Mouse (Mus musculus) limb, embryonic 15.5 days (tissue): ENCODE results near the gene BC053393. TPM values are rescaled to one million over a fixed set of nuclear protein-coding genes. Genes with fewer than 3 reads are reported as not detected.
"Not testable (repeated sequence)": the region's sequence is repeated elsewhere in the genome, so short reads cannot be mapped to it uniquely, and the experiment has no call there.

ENCODE experiments used
- ATAC-seq: fragments of 200-750 bp; cut with Nextera tagmentation; 2 replicates; pipeline ENCODE4 v1.8.0; 2017; ENCODE audit warnings: low read depth, moderate TSS enrichment; ENCODE audit not compliant: insufficient number of reproducible peaks, low FRiP score, low TSS enrichment
- H3K27ac ChIP-seq: fragments of 300-500 bp; sonication (generic); 2 replicates; pipeline ENCODE4 v1.5.1; 2015; ENCODE audit warnings: moderate library complexity, mild to moderate bottlenecking, inconsistent platforms
- H3K27me3 ChIP-seq: fragments of 300-500 bp; sonication (generic); 2 replicates; pipeline ENCODE4 v1.6.1; 2015; ENCODE audit warnings: inconsistent platforms
- H3K36me3 ChIP-seq: fragments of 300-500 bp; sonication (generic); 2 replicates; pipeline ENCODE4 v1.6.1; 2015; ENCODE audit warnings: inconsistent platforms
- H3K4me1 ChIP-seq: fragments of 300-500 bp; sonication (generic); 2 replicates; pipeline ENCODE4 v1.6.1; 2015; ENCODE audit warnings: inconsistent platforms
- H3K4me2 ChIP-seq: fragments of 300-500 bp; sonication (generic); 2 replicates; pipeline ENCODE4 v1.6.1; 2015; ENCODE audit warnings: mild to moderate bottlenecking, inconsistent platforms
- H3K4me3 ChIP-seq: fragments of 300-500 bp; sonication (generic); 2 replicates; pipeline ENCODE4 v1.5.1; 2015; ENCODE audit warnings: mild to moderate bottlenecking, inconsistent platforms
- H3K9ac ChIP-seq: fragments of 300-500 bp; sonication (generic); 2 replicates; pipeline ENCODE4 v1.6.1; 2015; ENCODE audit warnings: inconsistent platforms
- H3K9me3 ChIP-seq: fragments of 300-500 bp; sonication (generic); 2 replicates; pipeline ENCODE4 v1.6.1; 2016; ENCODE audit warnings: inconsistent platforms
- WGBS: fragments of 180-500 bp; shearing (Covaris S2); methylation state at CpG from one replicate; pipeline ENCODE4 v1.1.7; 2015; 5-methylcytosine and 5-hydroxymethylcytosine counted together
- polyA plus RNA-seq: library from polyadenylated mRNA; unstranded; fragments of >200 nt; fragmentation: Nextera tagmentation; extraction: Ambion mirVana; gene quantifications from 2 replicates; pipeline ENCODE4 v1.2.1, GENCODE M21; 2015

BC053393 gene
- polyA plus RNA-seq, 1 experiment from 2014 or later, result not detected

DNA sequence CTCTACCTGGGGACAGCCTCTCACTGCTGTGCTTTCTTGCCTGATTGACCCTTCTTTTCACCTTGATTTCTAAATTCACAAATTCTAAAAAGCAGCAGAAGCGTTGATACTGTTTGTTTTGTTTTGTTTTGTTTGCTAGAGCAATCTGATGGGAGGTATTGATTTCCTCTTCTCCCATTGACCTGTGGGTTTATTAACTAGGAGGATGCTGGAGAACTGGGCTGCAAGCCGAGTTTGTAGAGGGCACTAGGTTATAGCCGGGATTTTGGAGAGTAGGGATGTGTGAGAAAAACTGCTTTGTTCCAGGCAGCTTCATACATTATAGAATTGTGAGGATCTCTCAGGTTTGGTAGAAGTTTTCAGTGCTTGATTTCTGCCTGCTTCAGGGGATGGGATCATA lies 9.1 kb downstream of the BC053393 start:
- no peak overlapping the region for H3K4me3 ChIP-seq
- H3K4me1 ChIP-seq, result no peaks in the 10 kb centered on the region
- no peak for ATAC-seq
- H3K36me3 ChIP-seq, result no peaks in the 10 kb centered on the region
- no peaks in the 10 kb centered on the region for H3K27me3 ChIP-seq
- WGBS, result 82% methylated on average over 3 of the region's 3 CpGs
- no peak overlapping the region for H3K4me2 ChIP-seq
- no peak overlapping the region for H3K9ac ChIP-seq
- H3K9me3 ChIP-seq, result no peaks in the 10 kb centered on the region
- no peak overlapping the region for H3K27ac ChIP-seq

DNA sequence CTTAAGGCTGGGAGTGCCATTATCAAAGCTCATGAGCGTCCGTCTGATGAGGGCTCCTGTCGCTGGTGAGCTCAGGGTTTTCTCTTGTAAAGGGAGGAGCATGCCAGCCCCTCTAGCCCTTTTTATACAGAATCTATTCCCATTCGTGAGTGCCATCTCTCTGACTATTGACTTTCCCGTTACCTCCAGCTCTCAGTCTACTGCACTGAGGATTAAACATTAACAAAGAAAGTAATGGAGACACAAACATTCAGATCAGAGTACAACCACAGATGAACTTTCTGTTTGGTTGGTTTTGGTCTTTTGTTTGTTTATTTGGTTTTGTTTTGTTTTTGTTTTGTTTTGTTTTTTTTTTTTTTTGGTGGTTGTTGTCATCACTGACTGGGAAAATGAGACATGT lies 11.4 kb downstream of the BC053393 start:
- H3K27ac ChIP-seq, result no peak overlapping the region
- H3K9me3 ChIP-seq, result no peaks in the 10 kb centered on the region
- H3K27me3 ChIP-seq, result no peaks in the 10 kb centered on the region
- no peak overlapping the region for H3K4me2 ChIP-seq
- H3K9ac ChIP-seq, result no peak overlapping the region
- no peak for ATAC-seq
- H3K36me3 ChIP-seq, result no peaks in the 10 kb centered on the region
- H3K4me1 ChIP-seq, result no peaks in the 10 kb centered on the region
- H3K4me3 ChIP-seq, result no peak overlapping the region
- WGBS, result 90% methylated on average over 5 of the region's 5 CpGs

DNA sequence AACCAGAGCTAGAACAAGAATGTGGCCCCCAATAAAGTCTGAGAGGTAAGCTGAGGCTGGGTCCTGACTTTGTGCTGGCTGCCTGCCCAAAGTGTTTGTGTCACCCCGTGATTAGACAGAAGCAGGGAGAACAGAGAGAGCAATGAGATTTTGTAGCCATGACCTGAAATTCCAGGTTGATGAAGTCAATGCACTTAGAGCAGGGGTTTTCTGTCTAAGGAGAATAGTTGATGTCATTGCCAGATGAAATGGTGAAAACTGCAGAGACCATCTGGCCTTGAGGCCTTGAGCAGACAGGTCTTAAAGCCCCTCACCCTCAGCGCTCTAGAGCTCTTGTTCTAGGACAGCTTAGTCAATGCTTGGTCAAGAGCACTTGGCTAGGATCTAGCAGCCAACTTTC lies 21.1 kb downstream of the BC053393 start:
- no peak for ATAC-seq
- H3K36me3 ChIP-seq, result no peaks in the 10 kb centered on the region
- no peaks in the 10 kb centered on the region for H3K4me1 ChIP-seq
- H3K9ac ChIP-seq, result no peak overlapping the region
- H3K4me2 ChIP-seq, result no peak overlapping the region
- WGBS, result 72% methylated on average over 2 of the region's 2 CpGs
- H3K27ac ChIP-seq, result no peak overlapping the region
- H3K27me3 ChIP-seq, result no peaks in the 10 kb centered on the region
- H3K4me3 ChIP-seq, result no peak overlapping the region
- H3K9me3 ChIP-seq, result no peaks in the 10 kb centered on the region

DNA sequence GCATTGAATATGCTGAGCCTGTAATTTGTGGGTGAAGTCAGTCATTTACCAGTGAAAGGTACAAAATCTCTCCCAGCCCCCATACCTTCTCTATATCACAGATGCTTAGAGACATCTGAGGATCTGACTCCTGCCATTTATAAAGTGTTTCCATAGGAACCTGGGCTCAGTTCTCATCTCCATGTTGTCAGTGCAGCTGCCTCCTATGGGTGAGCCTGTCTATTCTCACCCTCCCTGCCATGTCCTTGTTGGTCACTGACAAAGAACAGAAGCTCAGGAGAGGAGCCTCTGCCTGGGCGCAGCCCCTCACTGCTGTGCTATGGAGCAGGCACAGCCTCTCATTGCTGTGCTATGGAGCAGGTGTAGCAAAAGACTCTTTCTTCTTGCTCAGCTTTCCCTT lies 48.6 kb downstream of the BC053393 start:
- Histone ChIP-seq H3K36me3 (no peaks in the 10 kb centered on the region), H3K4me1 (no peaks in the 10 kb centered on the region), H3K9me3 (no peaks in the 10 kb centered on the region), H3K27ac (no peak overlapping the region), H3K4me3 (no peak overlapping the region), H3K27me3 (no peaks in the 10 kb centered on the region), H3K9ac (no peak overlapping the region), H3K4me2 (no peak overlapping the region)
- WGBS, result 92% methylated on average over 1 of the region's 1 CpGs
- ATAC-seq, result no peak

DNA sequence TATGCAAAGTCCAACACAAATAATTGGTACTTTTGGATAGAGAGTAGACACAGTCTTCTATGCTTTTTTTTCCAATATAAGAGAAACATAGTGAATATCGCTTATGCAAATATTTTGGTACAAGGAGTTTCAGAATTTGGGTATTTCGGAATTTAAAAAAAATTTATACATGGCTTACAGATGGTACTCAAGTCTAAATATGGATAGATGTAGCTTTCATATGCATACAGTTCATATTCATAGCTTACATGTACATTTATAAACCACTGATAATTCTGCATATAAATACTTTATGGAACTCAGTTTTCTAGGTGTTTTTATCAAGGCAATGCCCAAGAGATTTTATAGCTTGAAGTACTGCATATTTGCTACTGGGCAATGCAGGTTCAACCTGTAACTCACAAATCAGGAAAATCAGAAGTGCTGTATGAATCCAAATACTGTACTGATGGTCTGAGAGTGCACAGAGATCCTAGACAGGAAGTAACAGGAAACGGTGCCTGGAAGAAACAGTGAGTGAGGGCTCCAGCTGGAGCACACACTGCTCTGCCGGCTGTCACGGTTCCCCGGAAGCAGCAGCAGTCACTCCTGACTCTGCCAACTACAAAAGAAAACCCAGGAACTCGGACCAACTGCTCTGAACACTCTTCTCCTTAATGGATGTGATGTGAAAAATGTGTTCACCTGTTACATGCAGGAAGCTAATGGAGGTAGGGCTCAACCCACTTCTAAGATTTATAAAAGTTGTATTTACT lies 49.3 kb downstream of the BC053393 start:
- Histone ChIP-seq H3K27ac (no peak overlapping the region), H3K4me1 (no peaks in the 10 kb centered on the region), H3K4me3 (no peak overlapping the region), H3K4me2 (no peak overlapping the region), H3K36me3 (no peaks in the 10 kb centered on the region), H3K9ac (no peak overlapping the region), H3K27me3 (no peaks in the 10 kb centered on the region), H3K9me3 (no peaks in the 10 kb centered on the region)
- ATAC-seq, result no peak
- WGBS, result 57% methylated on average over 7 of the region's 7 CpGs

DNA sequence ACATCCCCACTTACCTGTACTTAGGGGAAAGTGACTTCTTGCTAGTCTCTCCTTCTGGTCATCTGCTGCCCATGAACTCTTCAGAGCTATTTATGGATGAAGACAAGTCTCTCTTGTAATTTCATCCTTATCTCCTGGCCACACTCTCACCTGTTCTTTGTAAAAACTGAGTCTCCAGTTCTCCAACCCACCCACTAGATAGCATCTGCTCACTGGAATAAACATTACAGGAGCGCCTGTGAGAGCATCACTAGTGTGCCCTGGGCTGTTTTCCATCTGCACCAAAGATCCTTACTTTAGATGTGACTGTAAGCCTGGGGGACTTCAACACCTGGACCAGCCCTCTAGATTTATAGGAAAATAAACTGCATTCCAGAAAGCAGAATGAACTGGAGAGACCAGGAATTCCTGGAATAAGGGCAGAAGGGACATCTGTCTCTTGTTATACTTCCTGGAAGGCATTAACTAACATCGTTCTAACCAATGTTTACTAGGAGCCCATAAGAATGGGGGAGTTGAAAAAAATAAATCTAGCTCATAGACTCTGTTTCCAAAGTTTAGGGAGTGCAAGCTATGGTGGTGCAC lies 58.0 kb downstream of the BC053393 start, which contains the start of gene Dppa1:
Gene Dppa1 (minus strand): TSS at position 51 of the 585 bp plus-strand sequence.
- ATAC-seq, result no peak
- Histone ChIP-seq H3K4me1 (no peaks in the 10 kb centered on the region), H3K27me3 (no peaks in the 10 kb centered on the region), H3K36me3 (no peaks in the 10 kb centered on the region), H3K4me2 (no peak within 1 kb of the TSS), H3K9ac (no peak within 1 kb of the TSS), H3K4me3 (no peak within 1 kb of the TSS), H3K9me3 (no peaks in the 10 kb centered on the region), H3K27ac (no peak within 1 kb of the TSS)
- 14% methylated on average over 2 of the region's 2 CpGs for WGBS

DNA sequence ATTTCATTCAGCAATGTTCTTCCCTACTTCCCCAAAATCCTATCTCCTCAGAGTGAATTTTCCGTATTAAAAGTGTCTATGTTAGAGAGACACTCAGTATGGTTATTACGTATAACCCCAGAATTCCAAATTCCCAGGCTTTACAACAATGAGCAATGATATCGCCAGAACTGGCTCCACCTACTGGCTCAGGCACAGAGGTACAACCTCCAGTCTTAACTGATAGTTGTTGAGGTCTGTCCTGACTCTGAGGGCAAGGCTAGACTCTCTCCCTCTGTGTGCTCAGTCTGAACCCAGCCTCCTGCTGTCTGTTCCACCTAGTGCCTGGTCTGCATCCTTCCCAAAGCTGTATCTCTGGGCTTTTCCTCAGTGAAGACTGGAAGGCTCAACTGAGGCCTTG lies 60.3 kb downstream of the BC053393 start:
- Histone ChIP-seq H3K36me3 (no peaks in the 10 kb centered on the region), H3K4me3 (no peak overlapping the region), H3K9ac (no peak overlapping the region), H3K4me1 (no peaks in the 10 kb centered on the region), H3K27ac (no peak overlapping the region), H3K9me3 (no peaks in the 10 kb centered on the region), H3K4me2 (no peak overlapping the region), H3K27me3 (no peaks in the 10 kb centered on the region)
- WGBS, result 26% methylated on average over 3 of the region's 3 CpGs
- no peak for ATAC-seq

DNA sequence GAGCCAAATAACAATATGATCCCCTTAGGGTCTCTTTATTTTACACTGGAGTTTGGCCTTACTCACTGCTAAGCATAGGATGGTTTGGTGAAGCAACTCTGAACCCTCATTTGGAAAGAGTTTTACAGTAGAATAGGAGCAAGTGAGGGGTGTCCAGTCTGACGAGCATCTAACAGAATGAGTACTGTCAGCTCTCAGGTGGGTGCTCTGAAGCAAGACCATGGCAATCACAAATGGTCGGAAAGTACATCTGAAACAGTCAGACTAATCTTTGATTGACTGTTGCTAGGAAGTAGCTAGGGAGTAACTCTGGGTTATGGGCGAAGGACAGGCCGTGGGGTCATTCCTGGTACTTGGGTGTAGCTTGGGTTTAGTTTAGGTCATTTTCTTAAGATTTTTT lies 64.2 kb downstream of the BC053393 start:
- not testable (repeated sequence) for H3K36me3 ChIP-seq, H3K9ac ChIP-seq, H3K9me3 ChIP-seq, H3K4me2 ChIP-seq, H3K4me1 ChIP-seq, H3K27me3 ChIP-seq, H3K4me3 ChIP-seq, H3K27ac ChIP-seq, ATAC-seq
- WGBS, result 90% methylated on average over 4 of the region's 4 CpGs

DNA sequence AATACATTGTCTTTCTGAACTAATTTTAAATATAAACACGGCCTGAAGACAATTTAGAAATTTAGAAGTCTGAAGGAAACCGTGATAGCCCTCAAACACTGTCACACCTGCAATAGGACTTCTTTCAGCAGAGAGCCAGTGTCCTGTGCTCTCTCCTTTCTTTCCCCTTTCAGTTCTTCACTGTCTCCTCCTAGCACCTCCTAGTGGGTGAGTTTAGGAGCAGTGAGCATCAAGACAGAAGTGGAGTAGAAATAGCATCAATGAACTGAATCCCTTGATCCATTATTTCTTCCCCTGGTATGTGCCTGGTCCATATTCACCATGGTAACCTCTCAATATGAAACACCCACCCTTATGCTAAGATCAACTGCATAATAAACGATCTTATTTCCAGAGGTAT lies 65.2 kb downstream of the BC053393 start:
- H3K4me2 ChIP-seq, result no peak overlapping the region
- no peak for ATAC-seq
- H3K4me1 ChIP-seq, result no peaks in the 10 kb centered on the region
- no peaks in the 10 kb centered on the region for H3K9me3 ChIP-seq
- H3K27me3 ChIP-seq, result no peaks in the 10 kb centered on the region
- no peak overlapping the region for H3K9ac ChIP-seq
- H3K27ac ChIP-seq, result no peak overlapping the region
- WGBS, result 82% methylated on average over 3 of the region's 3 CpGs
- H3K4me3 ChIP-seq, result no peak overlapping the region
- no peaks in the 10 kb centered on the region for H3K36me3 ChIP-seq

Other genes with a start within 250 kb of the BC053393 start
- 0.38 and 0.42 TPM in 2 replicates for gene Itk, start 182.0 kb upstream of the BC053393 start, polyA plus RNA-seq
- gene Fam71b, start 175.0 kb upstream of the BC053393 start, polyA plus RNA-seq, result not detected in 2 replicates
- gene Med7, start 134.6 kb upstream of the BC053393 start, polyA plus RNA-seq, result 61.9 and 67.6 TPM in 2 replicates
- gene Havcr2, start 116.6 kb upstream of the BC053393 start, polyA plus RNA-seq, result 0.12 and 0.14 TPM in 2 replicates
- not detected in 2 replicates for gene Gm12169, start 47.3 kb upstream of the BC053393 start, polyA plus RNA-seq
- not detected in 2 replicates for gene Dppa1, start 57.7 kb downstream of the BC053393 start, polyA plus RNA-seq
- 0.14 TPM in 1 of 2 replicates, not detected in the other for gene Timd2, start 135.5 kb downstream of the BC053393 start, polyA plus RNA-seq
- gene Havcr1, start 163.5 kb downstream of the BC053393 start, polyA plus RNA-seq, result 0.65 and 0.78 TPM in 2 replicates
- gene Timd4, start 239.3 kb downstream of the BC053393 start, polyA plus RNA-seq, result 0.17 and 0.22 TPM in 2 replicates